Mouse (Mus musculus) ES-E14 (cell line): ENCODE data around the gene Ccdc110. TPM values are rescaled to one million over a fixed set of nuclear protein-coding genes. Genes with fewer than 3 reads are reported as not detected.
A peak's percentile ranks its signal among the peaks of the same experiment; 100 is the strongest.

Source experiments
- DNase-seq: peaks from one replicate; pipeline ENCODE4 v3.0.0-alpha.2; 2013; ENCODE audit warnings: low read depth, low spot score
- H3K27ac ChIP-seq: 2 replicates; pipeline ENCODE4 v1.5.1; 2012; ENCODE audit warnings: low read depth, mild to moderate bottlenecking, low read length, moderate library complexity, mixed read lengths; ENCODE audit not compliant: poor library complexity, insufficient read depth, severe bottlenecking
- H3K36me3 ChIP-seq: 2 replicates; pipeline ENCODE4 v1.6.1; 2012; ENCODE audit warnings: mild to moderate bottlenecking, low read length, moderate library complexity, mixed read lengths; ENCODE audit not compliant: control insufficient read depth, poor library complexity, insufficient read depth, severe bottlenecking
- H3K4me1 ChIP-seq, 2 experiments: fragments of 150-350 bp in 1 of 2; sonication (generic) in 1 of 2; 2 replicates each; pipeline ENCODE4 v1.6.1; 2012; ENCODE audit warnings: low read length in 2 of 2, mild to moderate bottlenecking in 1 of 2, mixed read lengths in 1 of 2; ENCODE audit not compliant: control insufficient read depth in 2 of 2, insufficient read depth in 2 of 2, poor library complexity in 1 of 2
- H3K4me3 ChIP-seq, 2 experiments: fragments of 150-350 bp in 1 of 2; sonication (generic) in 1 of 2; 2 replicates each; pipeline ENCODE4 v1.5.1; 2012; ENCODE audit warnings: low read length in 2 of 2, low read depth in 1 of 2, mild to moderate bottlenecking in 1 of 2, mixed read lengths in 1 of 2; ENCODE audit not compliant: insufficient read depth in 1 of 2, poor library complexity in 1 of 2, severe bottlenecking in 1 of 2
- H3K9ac ChIP-seq: 2 replicates; pipeline ENCODE4 v1.6.1; 2012; ENCODE audit warnings: low read depth, mild to moderate bottlenecking, low read length, mixed read lengths; ENCODE audit not compliant: poor library complexity, insufficient read depth, severe bottlenecking
- H3K9me3 ChIP-seq: fragments of 150-350 bp; sonication (generic); 2 replicates; pipeline ENCODE4 v1.6.1; 2012; ENCODE audit warnings: low read depth, mild to moderate bottlenecking, low read length; ENCODE audit not compliant: control insufficient read depth, insufficient read depth
- CHD2 ChIP-seq: IDR thresholded peaks from 2 replicates; pipeline ENCODE4 v1.6.1; 2014; ENCODE audit warnings: mild to moderate bottlenecking, low read depth, low read length, inconsistent platforms
- HCFC1 ChIP-seq: IDR thresholded peaks from 2 replicates; pipeline ENCODE4 v1.6.1; 2012; ENCODE audit warnings: low read length, inconsistent platforms, borderline replicate concordance; ENCODE audit not compliant: insufficient read depth
- MAFK ChIP-seq: IDR thresholded peaks from 2 replicates; pipeline ENCODE4 v1.6.1; 2014; ENCODE audit warnings: mild to moderate bottlenecking, low read depth, low read length, inconsistent platforms; ENCODE audit not compliant: insufficient read depth
- ZC3H11A ChIP-seq: IDR thresholded peaks from 2 replicates; pipeline ENCODE4 v1.6.1; 2012; ENCODE audit warnings: low read depth, mild to moderate bottlenecking, inconsistent platforms, low read length, borderline replicate concordance
- ZNF384 ChIP-seq: IDR thresholded peaks from 2 replicates; pipeline ENCODE4 v1.6.1; 2012; ENCODE audit warnings: low read depth, low read length, inconsistent platforms
- in situ Hi-C, 2 experiments: fragments of 600-800 bp; cut with MboI; formaldehyde crosslinking; loops; one replicate each; pipeline ENCODE4 v1.15.1; 2025; ENCODE audit warnings: low sequenced_read_pairs in 2 of 2, inconsistent platforms in 1 of 2; ENCODE audit not compliant: unreplicated experiment in 2 of 2
- total RNA-seq: library from RNA; depleted of rRNA; stranded (reverse); fragments of 300-350 nt; gene quantifications from 2 replicates; pipeline ENCODE4 v1.2.3, GENCODE M21; 2012

The Ccdc110 gene
- total RNA-seq, 1 experiment: not detected

GRCm38 (mm10) chr8:45913707-45914106 is 20.7 kb upstream of the Ccdc110 start:
- no peaks in the 10 kb centered on the region for H3K36me3 ChIP-seq
- no peak overlapping the region for H3K4me3 ChIP-seq
- TF ChIP-seq ZC3H11A (no peak), HCFC1 (no peak), ZNF384 (no peak), MAFK (no peak), CHD2 (no peak)
- no peak overlapping the region for H3K27ac ChIP-seq
- no peak for DNase-seq
- in situ Hi-C loops: no loop called here
- H3K9ac ChIP-seq: no peak overlapping the region
- H3K4me1 ChIP-seq: peaks cover 0 to 3% of the 10 kb centered on the region in 2 experiments; a peak in 1 of 4 replicates
- no peaks in the 10 kb centered on the region for H3K9me3 ChIP-seq

DNA sequence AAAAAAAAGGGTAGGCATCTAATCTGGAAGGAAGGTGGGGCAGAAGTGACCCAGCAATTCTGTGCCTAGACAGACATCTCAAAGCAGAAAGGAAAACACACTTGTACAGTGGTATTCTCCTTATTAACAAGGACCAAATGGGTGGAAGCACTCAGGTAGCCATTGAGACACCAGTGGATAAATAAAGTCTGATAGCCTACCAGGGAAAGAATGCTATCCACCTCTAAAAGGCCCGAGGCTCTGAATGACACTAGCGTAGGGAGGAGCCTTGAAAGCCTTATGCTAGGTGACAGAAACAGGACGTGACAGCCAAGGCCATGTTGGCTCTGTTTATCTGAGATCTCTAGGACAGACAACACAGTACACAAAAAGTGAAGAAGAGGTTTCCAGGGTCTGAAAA is 17.9 kb upstream of the Ccdc110 start:
- H3K36me3 ChIP-seq: no peaks in the 10 kb centered on the region
- H3K27ac ChIP-seq: no peak overlapping the region
- no peaks in the 10 kb centered on the region for H3K9me3 ChIP-seq
- no peak overlapping the region for H3K4me3 ChIP-seq
- no peak overlapping the region for H3K9ac ChIP-seq
- in situ Hi-C loops: no loop called here
- TF ChIP-seq MAFK: no peak
- no peak for TF ChIP-seq HCFC1
- TF ChIP-seq ZNF384: no peak
- no peak for TF ChIP-seq CHD2
- TF ChIP-seq ZC3H11A: no peak
- peaks cover 0 to 3% of the 10 kb centered on the region in 2 experiments; a peak in 1 of 4 replicates for H3K4me1 ChIP-seq
- no peak for DNase-seq

DNA sequence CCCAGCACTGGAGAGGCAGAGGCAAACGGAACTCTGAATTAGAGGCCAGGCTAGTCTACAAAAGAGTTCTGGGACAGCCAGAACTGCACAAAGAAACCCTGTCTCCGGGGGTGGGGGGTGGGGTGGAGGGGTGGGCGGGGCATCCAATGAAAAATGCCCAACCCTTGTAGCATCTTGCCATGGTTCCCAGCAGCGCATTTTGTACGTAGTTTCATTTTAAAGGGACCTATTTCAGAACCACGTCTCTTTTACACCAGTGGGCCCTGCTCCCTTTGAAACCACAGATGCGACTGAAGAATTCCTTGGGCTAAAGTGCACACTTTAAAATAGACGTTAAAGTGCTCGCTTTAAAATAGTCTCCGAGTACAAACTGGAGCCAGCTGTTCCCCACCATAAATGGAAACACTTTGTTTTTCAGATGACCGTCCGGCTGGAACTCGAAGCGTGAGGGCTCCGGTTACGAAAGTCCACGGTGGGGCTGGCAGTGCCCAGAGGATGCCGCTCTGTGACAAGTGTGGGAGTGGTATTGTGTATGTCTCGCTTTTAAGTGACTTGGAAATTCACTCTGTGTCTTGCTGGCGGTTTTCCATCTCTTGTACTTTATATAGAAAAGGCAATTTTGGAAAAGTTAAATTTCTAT is 17.3 kb upstream of the Ccdc110 start:
- in situ Hi-C loops: no loop called here
- no peak overlapping the region for H3K27ac ChIP-seq

DNA sequence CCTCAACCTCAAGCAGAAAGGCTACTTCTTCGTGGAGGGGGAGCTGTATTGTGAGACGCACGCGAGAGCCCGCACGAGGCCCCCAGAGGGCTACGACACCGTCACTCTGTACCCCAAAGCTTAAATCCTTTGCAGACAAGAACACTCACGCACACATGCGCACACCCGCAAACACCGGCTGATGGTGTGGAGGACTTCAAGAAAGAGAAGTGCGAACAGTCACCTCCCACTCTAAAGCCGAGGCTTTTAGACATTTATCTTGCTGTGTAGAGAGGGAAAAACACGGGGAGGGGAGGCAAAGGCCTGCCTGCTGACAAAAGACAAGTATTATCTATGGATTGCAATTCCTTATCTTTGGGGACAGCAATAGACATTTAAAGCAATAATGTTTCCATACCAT is 15.5 kb upstream of the Ccdc110 start:
- in situ Hi-C loops: no loop called here
- H3K9ac ChIP-seq: no peak overlapping the region
- no peak overlapping the region for H3K27ac ChIP-seq
- H3K9me3 ChIP-seq: no peaks in the 10 kb centered on the region
- no peak overlapping the region; a peak in 1 of 4 replicates for H3K4me3 ChIP-seq
- no peaks in the 10 kb centered on the region for H3K36me3 ChIP-seq
- TF ChIP-seq HCFC1 (no peak), ZNF384 (no peak)
- H3K4me1 ChIP-seq: peaks cover 0 to 3% of the 10 kb centered on the region in 2 experiments; a peak in 1 of 4 replicates
- DNase-seq: no peak

More for the DNA sequence above, 17.3 kb upstream of the Ccdc110 start:
- Histone ChIP-seq H3K4me1 (peaks cover 0 to 3% of the 10 kb centered on the region in 2 experiments; a peak in 1 of 4 replicates), H3K9me3 (no peaks in the 10 kb centered on the region), H3K36me3 (no peaks in the 10 kb centered on the region), H3K9ac (no peak overlapping the region), H3K4me3 (peak overlapping the region in 1 of 2 experiments; percentile 27; a peak in 1 of 4 replicates)
- no peak for DNase-seq
- no peak for TF ChIP-seq ZNF384
- TF ChIP-seq CHD2: no peak
- TF ChIP-seq HCFC1: no peak
- TF ChIP-seq ZC3H11A: no peak

DNA sequence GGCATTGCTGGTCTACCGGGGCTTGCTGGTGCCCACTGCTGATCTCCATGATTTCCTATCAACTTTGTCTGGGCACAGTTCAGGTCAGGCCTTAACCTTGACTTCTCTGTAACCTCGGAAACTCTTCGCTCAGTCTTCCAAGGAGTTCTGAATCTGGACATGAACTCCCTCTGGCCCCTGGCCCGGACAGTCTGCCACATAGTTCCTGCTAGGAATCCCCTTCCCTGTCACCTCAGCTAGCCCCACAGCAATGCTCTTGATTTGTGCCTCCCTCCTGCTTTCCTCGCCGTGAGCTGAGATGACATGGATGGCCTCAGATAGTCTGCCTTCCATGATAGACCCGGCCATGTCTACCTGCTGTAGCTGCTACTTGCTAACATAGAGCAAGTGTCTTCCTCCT is 14.0 kb upstream of the Ccdc110 start:
- TF ChIP-seq ZC3H11A (no peak), ZNF384 (no peak), HCFC1 (no peak), MAFK (no peak), CHD2 (no peak)
- Histone ChIP-seq H3K4me3 (no peak overlapping the region), H3K4me1 (peaks cover 0 to 3% of the 10 kb centered on the region in 2 experiments; a peak in 1 of 4 replicates), H3K27ac (no peak overlapping the region), H3K9ac (no peak overlapping the region), H3K36me3 (no peaks in the 10 kb centered on the region), H3K9me3 (no peaks in the 10 kb centered on the region)
- DNase-seq: no peak
- in situ Hi-C loops: no loop called here
